Mouse (Mus musculus) fibroblast of lung, adult 2 months (primary cell): ENCODE data around the gene Umps.

ENCODE experiments used
- DNase-seq: peaks from one replicate; pipeline ENCODE4 v3.0.0-alpha.2; 2011; ENCODE audit warnings: low read depth

The Umps gene

GRCm38 (mm10) chr16:33930785-33931184 is 36.1 kb downstream of the Umps start:
- no peak for DNase-seq

GRCm38 (mm10) chr16:33928788-33929462 is 37.9 kb downstream of the Umps start:
- no peak for DNase-seq

- DNase-seq, result no peak
Observed at GRCm38 (mm10) chr16:33927263-33927824, 39.5 kb downstream of the Umps start.

GRCm38 (mm10) chr16:33923758-33924157 is 43.1 kb downstream of the Umps start:
- DNase-seq, result no peak

GRCm38 (mm10) chr16:33923001-33923316 is 43.9 kb downstream of the Umps start:
- peak; percentile 65 for DNase-seq

GRCm38 (mm10) chr16:33922111-33923000 is 44.5 kb downstream of the Umps start:
- DNase-seq, result peak; percentile 89

GRCm38 (mm10) chr16:33921514-33921913 is 45.3 kb downstream of the Umps start:
- DNase-seq, result no peak

GRCm38 (mm10) chr16:33917926-33918325 is 48.9 kb downstream of the Umps start:
- no peak for DNase-seq

GRCm38 (mm10) chr16:33917390-33917789 is 49.4 kb downstream of the Umps start:
- DNase-seq, result no peak

- peak; percentile 91 for DNase-seq
Observed at GRCm38 (mm10) chr16:33916473-33917251, 50.2 kb downstream of the Umps start.

GRCm38 (mm10) chr16:33914997-33915396 is 51.8 kb downstream of the Umps start:
- DNase-seq, result no peak

GRCm38 (mm10) chr16:33908239-33908638 is 58.6 kb downstream of the Umps start:
- no peak for DNase-seq
